Mouse (Mus musculus): Measurements from ENCODE around the gene Gm20773.
"Not testable (repeated sequence)": the region's sequence is repeated elsewhere in the genome, so short reads cannot be mapped to it uniquely, and the experiment has no call there.

DNA sequence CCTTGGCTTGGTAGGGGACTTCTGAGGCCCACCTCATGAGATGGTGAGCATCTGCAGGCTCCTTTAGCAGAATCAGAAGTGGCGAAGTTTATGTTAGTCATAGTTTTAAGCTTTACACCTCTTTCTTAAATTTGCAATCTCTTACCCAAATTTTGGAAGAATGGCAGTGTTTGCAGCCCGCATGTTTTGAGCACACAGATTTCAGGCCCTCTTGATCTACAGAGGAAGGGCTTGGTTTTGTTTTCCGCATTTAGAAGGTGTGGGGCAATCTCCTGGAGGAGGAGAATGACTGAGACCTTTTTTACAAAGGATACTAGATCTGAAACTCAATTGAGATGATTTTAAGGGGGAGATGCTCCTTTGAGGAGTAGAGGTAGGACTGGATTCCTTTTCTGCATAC, 28.3 kb upstream of the Gm20773 start, which contains the start of gene Gm21866:
- TF ChIP-seq ZNF384 (IDR thresholded peaks at IDR 0.05; ENCODE audit: low read depth, low read length); HCFC1 (IDR thresholded peaks at IDR 0.05; ENCODE audit: borderline replicate concordance, insufficient read depth, low read length): not testable (repeated sequence)
